Mouse (Mus musculus): Measurements from ENCODE around the gene Rfxank. TPM values are rescaled to one million over a fixed set of nuclear protein-coding genes. Genes with fewer than 3 reads are reported as not detected.

Rfxank gene
- polyA plus RNA-seq, 1 experiment from 2014 or later = 20.2 TPM

DNA sequence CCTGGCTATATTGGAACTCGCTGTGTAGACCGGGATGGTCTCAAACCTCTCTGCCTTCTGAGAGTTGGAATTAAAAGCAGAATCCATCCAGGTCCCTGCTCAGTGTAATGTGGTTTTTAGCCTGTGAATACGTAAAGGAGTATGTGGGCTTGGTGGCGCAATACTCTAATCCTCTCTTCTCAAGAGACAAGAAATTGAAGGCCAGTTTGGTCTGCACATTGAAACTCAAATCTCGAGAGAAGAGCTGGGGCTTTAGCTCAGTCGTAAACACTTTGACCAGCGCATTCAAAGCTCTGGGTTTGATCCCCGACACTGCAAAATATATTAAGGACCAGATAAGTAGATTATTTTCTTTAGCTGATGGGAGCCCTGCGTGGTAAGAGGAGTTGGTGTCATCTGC is 1.0 kb upstream of the Rfxank start:
- ATAC-seq (ENCODE audit: insufficient number of reproducible peaks, low FRiP score, low TSS enrichment, low read depth) = no peak
- Histone ChIP-seq H3K9ac (peak overlapping the region; percentile 80), H3K9me3 (no peaks in the 10 kb centered on the region), H3K4me2 (peak overlapping the region; percentile 65), H3K27ac (peak overlapping the region; percentile 91), H3K4me3 (peak overlapping the region; percentile 86), H3K4me1 (peaks cover 21% of the 10 kb centered on the region), H3K36me3 (peaks cover 41% of the 10 kb centered on the region), H3K27me3 (no peaks in the 10 kb centered on the region)
- 7% methylated on average over 9 of the region's 9 CpGs for WGBS

DNA sequence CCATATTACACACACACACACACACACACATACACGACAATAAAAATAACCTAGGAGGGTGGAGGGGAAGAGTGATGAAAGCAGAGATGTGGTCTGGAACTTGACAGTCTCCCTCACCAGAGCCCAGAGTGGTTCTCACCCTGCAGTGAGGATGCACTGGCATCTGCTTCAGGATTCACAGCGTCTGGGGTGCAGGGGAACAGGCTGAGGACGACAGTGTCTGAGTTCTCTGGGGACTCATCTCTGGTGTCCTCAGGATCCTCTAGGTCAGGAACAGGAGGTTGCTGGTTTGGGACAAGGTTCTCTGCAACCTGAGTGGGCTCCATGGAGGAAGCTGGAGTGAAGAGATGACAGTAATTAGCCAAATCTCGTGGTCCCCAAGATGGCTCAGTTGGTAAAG is 1.1 kb downstream of the Rfxank start:
- Histone ChIP-seq H3K36me3 (peaks cover 44% of the 10 kb centered on the region), H3K27ac (no peak overlapping the region), H3K9me3 (no peaks in the 10 kb centered on the region), H3K4me2 (peak overlapping the region; percentile 57), H3K27me3 (no peaks in the 10 kb centered on the region), H3K9ac (no peak overlapping the region), H3K4me1 (peaks cover 24% of the 10 kb centered on the region), H3K4me3 (peak overlapping the region; percentile 86)
- ATAC-seq (ENCODE audit: insufficient number of reproducible peaks, low FRiP score, low TSS enrichment, low read depth) = no peak
- WGBS = 72% methylated on average over 4 of the region's 4 CpGs

DNA sequence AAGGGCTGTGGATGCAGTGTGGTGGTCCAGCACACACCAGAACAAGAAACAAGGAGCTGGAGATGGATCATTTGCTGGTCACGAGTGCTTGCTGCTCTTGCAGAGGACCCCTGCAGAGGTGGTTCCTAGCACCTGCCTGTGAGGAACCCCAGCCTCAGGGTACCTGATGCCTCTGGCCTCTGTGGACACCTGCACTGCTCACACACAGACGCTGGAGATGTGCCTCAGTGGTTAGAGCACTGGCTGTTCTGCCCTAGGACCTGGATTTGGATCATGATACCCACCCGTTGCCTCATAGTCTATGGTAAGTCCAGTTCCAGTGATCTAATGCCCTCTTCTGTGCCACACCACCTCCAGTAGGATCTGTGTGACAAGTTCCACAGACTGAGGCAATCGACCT is 2.4 kb downstream of the Rfxank start:
- H3K9ac ChIP-seq = no peak overlapping the region
- peaks cover 30% of the 10 kb centered on the region for H3K4me1 ChIP-seq
- no peaks in the 10 kb centered on the region for H3K9me3 ChIP-seq
- no peak overlapping the region for H3K27ac ChIP-seq
- no peaks in the 10 kb centered on the region for H3K27me3 ChIP-seq
- peaks cover 46% of the 10 kb centered on the region for H3K36me3 ChIP-seq
- H3K4me3 ChIP-seq = no peak overlapping the region
- 80% methylated on average over 4 of the region's 4 CpGs for WGBS
- H3K4me2 ChIP-seq = no peak overlapping the region
- no peak for ATAC-seq (ENCODE audit: insufficient number of reproducible peaks, low FRiP score, low TSS enrichment, low read depth)

DNA sequence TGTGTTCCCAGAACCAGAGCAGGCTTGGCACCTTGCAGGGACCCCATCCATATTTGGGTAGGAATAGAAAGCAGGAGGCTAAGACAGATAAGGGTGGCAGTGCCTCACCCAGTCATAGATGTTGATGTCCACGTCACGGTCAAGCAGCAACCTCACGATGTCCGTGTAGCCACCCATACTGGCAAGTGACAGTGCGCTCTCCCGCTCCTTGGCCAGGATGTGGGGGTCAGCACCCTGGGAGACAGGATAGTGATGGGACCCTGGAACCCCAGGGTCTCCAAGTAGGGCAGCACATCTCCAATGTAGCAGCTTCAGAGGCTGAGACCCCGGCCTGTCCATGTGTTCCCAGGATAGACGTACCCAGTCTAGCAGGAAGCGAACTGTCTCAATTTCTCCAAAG is 4.0 kb downstream of the Rfxank start:
- H3K4me3 ChIP-seq = no peak overlapping the region
- no peaks in the 10 kb centered on the region for H3K9me3 ChIP-seq
- no peak overlapping the region for H3K9ac ChIP-seq
- no peaks in the 10 kb centered on the region for H3K27me3 ChIP-seq
- peaks cover 26% of the 10 kb centered on the region for H3K4me1 ChIP-seq
- ATAC-seq (ENCODE audit: insufficient number of reproducible peaks, low FRiP score, low TSS enrichment, low read depth) = no peak
- 91% methylated on average over 9 of the region's 9 CpGs for WGBS
- no peak overlapping the region for H3K27ac ChIP-seq
- no peak overlapping the region for H3K4me2 ChIP-seq
- H3K36me3 ChIP-seq = peaks cover 46% of the 10 kb centered on the region

DNA sequence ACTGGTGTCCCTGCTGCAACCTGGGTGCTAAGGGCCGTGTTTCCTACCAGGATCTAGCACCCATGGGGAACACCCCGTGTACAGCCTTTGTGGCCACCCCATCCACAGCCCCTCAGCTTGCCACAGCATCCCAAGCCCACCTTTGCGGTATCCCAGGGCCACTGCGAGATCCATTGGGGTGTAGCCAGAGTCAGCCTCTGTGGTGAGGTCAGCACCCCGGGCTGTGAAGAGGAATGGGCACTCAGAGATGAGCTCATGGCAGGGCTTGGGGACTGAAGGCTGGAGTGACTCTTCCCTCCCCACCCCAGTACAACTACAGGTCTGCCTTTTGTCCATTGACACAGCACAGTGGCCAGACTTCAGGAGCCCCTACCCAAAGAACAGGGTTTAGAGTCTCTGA is 4.9 kb downstream of the Rfxank start:
- H3K9ac ChIP-seq = no peak overlapping the region
- H3K36me3 ChIP-seq = peaks cover 46% of the 10 kb centered on the region
- H3K27ac ChIP-seq = no peak overlapping the region
- no peaks in the 10 kb centered on the region for H3K9me3 ChIP-seq
- H3K27me3 ChIP-seq = no peaks in the 10 kb centered on the region
- ATAC-seq (ENCODE audit: insufficient number of reproducible peaks, low FRiP score, low TSS enrichment, low read depth) = no peak
- no peak overlapping the region for H3K4me2 ChIP-seq
- peaks cover 25% of the 10 kb centered on the region for H3K4me1 ChIP-seq
- WGBS = 91% methylated on average over 5 of the region's 5 CpGs
- H3K4me3 ChIP-seq = no peak overlapping the region

DNA sequence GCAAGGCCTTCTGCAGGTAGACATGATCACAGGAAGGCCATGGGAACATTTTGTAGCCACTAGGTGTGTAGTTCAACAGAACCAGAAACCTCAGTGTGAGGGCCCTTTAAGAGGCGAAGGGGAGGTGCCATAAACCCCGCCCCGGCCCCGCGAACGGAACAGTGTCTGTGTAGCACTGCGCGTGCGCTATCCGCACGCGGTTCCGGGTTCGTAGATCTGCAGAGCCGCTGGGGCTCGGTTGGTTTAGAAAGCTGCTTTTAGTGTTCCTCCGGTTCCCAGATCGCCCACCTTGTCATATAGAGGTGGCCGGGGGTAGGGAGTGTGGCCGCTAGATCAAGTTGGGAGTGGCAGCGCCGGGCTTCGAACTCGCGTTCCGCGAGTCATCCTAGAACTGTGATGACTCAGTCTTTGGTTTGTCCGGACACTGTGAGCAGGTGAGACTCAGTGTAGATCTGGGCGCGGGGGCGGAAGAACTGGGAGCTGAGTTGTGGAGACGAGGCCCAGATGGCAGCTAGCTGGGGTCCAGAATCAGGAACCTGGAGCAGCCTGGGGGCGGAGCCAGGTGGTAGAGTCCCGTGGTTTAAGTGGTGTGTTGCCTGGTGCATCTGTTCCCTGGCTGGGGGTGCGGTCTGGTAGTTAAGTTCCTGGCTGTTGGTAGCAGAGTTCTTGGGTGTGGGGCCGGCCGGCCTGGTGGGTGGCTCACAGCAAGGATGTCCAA is 7.6 kb downstream of the Rfxank start, which contains the start of gene Nr2c2ap:
Nr2c2ap (plus strand) TSS at position 168 of the 718 bp plus-strand sequence.
- Histone ChIP-seq H3K27ac (0 out of 2 replicates have a peak within 1 kb of the TSS, but pooled peaks have one; percentile 43), H3K9ac (peak within 1 kb of the TSS; percentile 62), H3K36me3 (peaks cover 41% of the 10 kb centered on the region), H3K4me3 (peak within 1 kb of the TSS; percentile 78), H3K9me3 (no peaks in the 10 kb centered on the region), H3K4me2 (peak within 1 kb of the TSS; percentile 76), H3K4me1 (peaks cover 22% of the 10 kb centered on the region), H3K27me3 (no peaks in the 10 kb centered on the region)
- 3% methylated on average over 37 of the region's 37 CpGs for WGBS
- peak; percentile 69; the same call in 1 of the 2 replicates for ATAC-seq (ENCODE audit: insufficient number of reproducible peaks, low FRiP score, low TSS enrichment, low read depth)

DNA sequence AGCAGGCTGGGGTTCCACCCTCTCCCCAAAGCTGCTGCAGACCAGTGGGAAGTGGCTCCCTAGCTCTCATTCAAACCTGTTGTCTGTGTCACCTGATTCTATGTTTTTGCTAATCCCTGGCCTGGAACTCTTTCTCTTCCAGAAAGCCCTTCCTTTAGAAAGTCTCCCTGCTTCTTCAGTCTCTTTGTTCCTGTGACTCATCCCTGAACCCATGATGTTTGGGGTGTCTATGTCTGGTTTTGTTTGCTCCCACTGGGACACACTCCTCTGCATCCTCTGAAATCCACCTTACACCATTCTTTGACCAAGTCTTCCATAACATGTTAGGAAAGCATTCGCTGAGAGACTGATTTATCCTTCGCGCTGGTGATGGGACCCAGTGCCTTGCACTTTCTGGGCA is 8.9 kb downstream of the Rfxank start:
- Histone ChIP-seq H3K27ac (0 out of 2 replicates have a peak overlapping the region, but pooled peaks have one; percentile 38), H3K4me3 (no peak overlapping the region), H3K4me2 (no peak overlapping the region), H3K9me3 (no peaks in the 10 kb centered on the region), H3K9ac (no peak overlapping the region), H3K4me1 (peaks cover 22% of the 10 kb centered on the region), H3K27me3 (no peaks in the 10 kb centered on the region), H3K36me3 (peaks cover 29% of the 10 kb centered on the region)
- no peak for ATAC-seq (ENCODE audit: insufficient number of reproducible peaks, low FRiP score, low TSS enrichment, low read depth)
- 84% methylated on average over 3 of the region's 3 CpGs for WGBS

DNA sequence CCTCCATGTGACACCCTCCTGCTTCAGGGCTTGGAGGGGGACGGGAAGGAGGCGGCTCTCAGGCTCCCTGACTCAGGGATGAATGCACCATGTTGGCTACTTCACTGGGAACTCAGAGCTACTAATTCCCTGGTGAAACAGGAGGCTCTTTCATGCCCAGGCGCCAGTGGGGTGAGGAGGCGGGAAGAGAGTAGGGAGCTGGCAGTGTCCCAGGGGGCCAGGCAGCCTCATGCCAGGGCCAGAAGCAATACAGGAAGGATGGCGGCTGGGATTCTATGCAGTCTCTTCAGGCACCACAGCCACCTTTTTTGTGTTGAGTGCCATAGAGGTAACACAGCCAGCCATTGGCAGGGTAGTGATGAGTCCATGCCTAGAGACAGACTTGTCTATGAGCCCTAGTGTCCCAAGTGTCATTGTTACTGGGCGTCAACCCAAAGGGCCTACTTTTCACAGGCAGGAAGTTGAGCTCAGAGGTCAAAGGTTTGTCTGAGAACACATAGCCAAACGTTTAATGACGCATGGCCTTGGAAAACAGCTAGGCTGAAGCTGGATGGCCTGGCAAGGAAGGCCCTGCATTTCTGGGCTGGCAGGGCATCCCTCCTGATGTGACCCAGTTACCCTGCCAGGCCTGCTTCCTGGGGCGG is 9.5 kb downstream of the Rfxank start:
- H3K4me3 ChIP-seq = no peak overlapping the region
- H3K36me3 ChIP-seq = peaks cover 22% of the 10 kb centered on the region
- no peak overlapping the region for H3K4me2 ChIP-seq
- H3K4me1 ChIP-seq = peaks cover 22% of the 10 kb centered on the region
- 64% methylated on average over 9 of the region's 9 CpGs for whole genome bisulfite sequencing
- H3K9me3 ChIP-seq = no peaks in the 10 kb centered on the region
- H3K27me3 ChIP-seq = no peaks in the 10 kb centered on the region
- H3K27ac ChIP-seq = peak overlapping the region; percentile 38; the same call in 1 of the 2 replicates
- ATAC-seq (ENCODE audit: insufficient number of reproducible peaks, low FRiP score, low TSS enrichment, low read depth) = no peak
- no peak overlapping the region for H3K9ac ChIP-seq

DNA sequence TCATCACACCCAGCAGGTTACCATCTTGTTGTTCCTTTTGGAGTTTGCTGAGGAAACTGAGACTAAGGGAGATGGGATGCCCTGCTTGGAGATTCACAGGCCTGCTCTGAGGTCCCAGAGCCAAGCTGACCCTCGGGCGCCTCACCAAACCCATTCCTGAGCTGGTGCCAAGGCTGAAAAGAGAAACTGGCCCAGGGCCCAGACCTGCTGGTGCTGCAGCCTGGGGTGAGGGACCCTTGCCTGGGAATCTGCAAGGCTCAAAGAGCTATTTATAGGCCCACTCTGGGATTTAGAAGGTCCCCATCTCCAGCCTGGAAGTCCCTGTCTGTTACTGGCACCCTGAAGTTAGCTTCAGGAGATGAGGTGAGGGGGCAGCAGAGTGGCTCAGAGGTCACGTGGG is 10.5 kb downstream of the Rfxank start:
- ATAC-seq (ENCODE audit: insufficient number of reproducible peaks, low FRiP score, low TSS enrichment, low read depth) = no peak
- no peaks in the 10 kb centered on the region for H3K27me3 ChIP-seq
- peaks cover 13% of the 10 kb centered on the region for H3K36me3 ChIP-seq
- H3K9ac ChIP-seq = 0 out of 2 replicates have a peak overlapping the region, but pooled peaks have one; percentile 8
- H3K4me1 ChIP-seq = peaks cover 22% of the 10 kb centered on the region
- 72% methylated on average over 3 of the region's 3 CpGs for WGBS
- H3K4me3 ChIP-seq = no peak overlapping the region
- no peak overlapping the region for H3K4me2 ChIP-seq
- no peak overlapping the region for H3K27ac ChIP-seq
- no peaks in the 10 kb centered on the region for H3K9me3 ChIP-seq

DNA sequence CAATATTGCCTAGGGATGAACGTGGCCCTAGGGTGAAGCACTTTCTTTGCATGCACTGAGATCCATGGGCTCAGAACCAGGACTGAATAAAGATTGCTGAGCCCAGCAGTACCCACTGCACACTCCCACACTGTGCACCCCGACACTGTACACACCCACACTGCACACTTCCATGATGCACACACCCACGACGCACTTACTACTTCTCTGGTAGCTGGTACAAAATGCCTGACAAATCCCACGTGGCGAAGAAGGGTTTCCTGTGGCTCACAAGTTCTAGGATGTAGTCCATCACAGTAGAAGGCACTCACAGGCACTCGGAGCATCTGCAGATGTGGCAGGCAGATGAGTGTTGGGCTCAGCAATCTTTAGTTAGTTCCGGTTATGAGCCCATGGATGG is 14.0 kb downstream of the Rfxank start:
- Histone ChIP-seq H3K4me1 (peaks cover 11% of the 10 kb centered on the region), H3K4me2 (no peak overlapping the region), H3K27me3 (peaks cover 15% of the 10 kb centered on the region), H3K9me3 (no peaks in the 10 kb centered on the region), H3K27ac (no peak overlapping the region), H3K36me3 (no peaks in the 10 kb centered on the region), H3K4me3 (no peak overlapping the region), H3K9ac (no peak overlapping the region)
- WGBS = 62% methylated on average over 8 of the region's 8 CpGs
- no peak for ATAC-seq (ENCODE audit: insufficient number of reproducible peaks, low FRiP score, low TSS enrichment, low read depth)

DNA sequence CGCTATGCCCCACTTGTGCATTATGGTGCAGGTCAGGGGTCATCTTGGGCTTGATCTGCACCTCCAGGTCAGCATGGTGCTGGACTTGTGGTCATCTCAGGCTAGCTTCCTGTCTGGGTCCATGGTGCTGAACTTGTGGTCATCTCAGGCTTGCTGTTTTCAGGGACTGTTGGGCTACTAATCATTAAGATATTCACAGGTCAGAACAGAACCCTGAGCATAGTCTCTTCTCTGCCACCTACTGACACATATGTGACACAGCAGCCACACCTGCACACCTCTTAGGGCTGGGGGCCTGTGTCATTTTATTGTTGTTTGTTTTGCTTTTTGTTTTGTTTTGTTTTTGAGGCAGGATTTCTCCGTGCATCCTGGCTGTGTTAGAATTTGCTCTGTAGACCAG is 16.1 kb downstream of the Rfxank start:
- no peak overlapping the region for H3K4me2 ChIP-seq
- peaks cover 6% of the 10 kb centered on the region for H3K4me1 ChIP-seq
- WGBS = 57% methylated on average over 2 of the region's 2 CpGs
- peaks cover 36% of the 10 kb centered on the region for H3K27me3 ChIP-seq
- H3K4me3 ChIP-seq = no peak overlapping the region
- no peak for ATAC-seq (ENCODE audit: insufficient number of reproducible peaks, low FRiP score, low TSS enrichment, low read depth)
- no peaks in the 10 kb centered on the region for H3K9me3 ChIP-seq
- H3K36me3 ChIP-seq = no peaks in the 10 kb centered on the region
- no peak overlapping the region for H3K27ac ChIP-seq
- H3K9ac ChIP-seq = no peak overlapping the region

DNA sequence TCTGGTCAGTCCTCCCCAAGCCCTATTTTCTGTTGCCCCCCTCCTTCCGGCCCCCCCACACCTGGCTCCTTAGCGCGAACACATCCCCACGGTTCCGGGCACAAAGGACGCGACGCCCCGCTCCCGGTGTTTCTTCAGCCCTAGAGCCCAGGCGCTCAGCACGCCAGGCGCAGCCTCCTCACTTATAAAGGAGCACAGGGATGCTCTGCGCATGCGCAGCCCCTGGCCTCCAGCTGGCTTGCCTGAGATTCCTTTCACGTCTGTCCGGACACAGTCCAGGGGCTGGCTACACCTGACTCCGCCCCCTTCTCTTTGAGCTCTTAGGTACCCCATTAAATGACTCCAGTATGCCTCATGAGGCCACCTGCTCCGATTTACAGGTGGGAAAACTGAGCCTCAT is 18.3 kb downstream of the Rfxank start, which contains the start of gene Ncan:
Ncan (minus strand) TSS at position 207 of the 400 bp plus-strand sequence.
- Histone ChIP-seq H3K9me3 (no peaks in the 10 kb centered on the region), H3K27me3 (peaks cover 57% of the 10 kb centered on the region), H3K4me2 (peak within 1 kb of the TSS; percentile 37), H3K9ac (no peak within 1 kb of the TSS), H3K4me3 (peak within 1 kb of the TSS; percentile 7; the same call in 1 of the 2 replicates), H3K27ac (no peak within 1 kb of the TSS), H3K36me3 (no peaks in the 10 kb centered on the region), H3K4me1 (peaks cover 6% of the 10 kb centered on the region)
- 1% methylated on average over 19 of the region's 19 CpGs for WGBS
- peak; percentile 42; the same call in 1 of the 2 replicates for ATAC-seq (ENCODE audit: insufficient number of reproducible peaks, low FRiP score, low TSS enrichment, low read depth)

Data from limb, embryonic 15.5 days (tissue).